Mouse (Mus musculus) right cerebral cortex, postnatal 36 days (tissue): ENCODE measurements around the gene Peli1.
"Not testable (repeated sequence)": the region's sequence is repeated elsewhere in the genome, so short reads cannot be mapped to it uniquely, and the experiment has no call there.

Experiments used
- DNase-seq, 2 experiments: peaks; one replicate each; pipeline ENCODE4 v3.0.0; 2022; ENCODE audit warnings: low spot score in 2 of 2, mixed read lengths in 1 of 2

The Peli1 gene

GRCm38 (mm10) chr11:21151672-21152071 lies 60.6 kb downstream of the Peli1 start:
- DNase-seq: no peak

- no peak for DNase-seq
Observed at GRCm38 (mm10) chr11:21153111-21153510, 62.0 kb downstream of the Peli1 start.

- DNase-seq: no peak
Observed at GRCm38 (mm10) chr11:21157595-21157994, 66.5 kb downstream of the Peli1 start.

GRCm38 (mm10) chr11:21162093-21162492 lies 71.0 kb downstream of the Peli1 start:
- DNase-seq: peak in 1 of 2 experiments; percentile 39

DNA sequence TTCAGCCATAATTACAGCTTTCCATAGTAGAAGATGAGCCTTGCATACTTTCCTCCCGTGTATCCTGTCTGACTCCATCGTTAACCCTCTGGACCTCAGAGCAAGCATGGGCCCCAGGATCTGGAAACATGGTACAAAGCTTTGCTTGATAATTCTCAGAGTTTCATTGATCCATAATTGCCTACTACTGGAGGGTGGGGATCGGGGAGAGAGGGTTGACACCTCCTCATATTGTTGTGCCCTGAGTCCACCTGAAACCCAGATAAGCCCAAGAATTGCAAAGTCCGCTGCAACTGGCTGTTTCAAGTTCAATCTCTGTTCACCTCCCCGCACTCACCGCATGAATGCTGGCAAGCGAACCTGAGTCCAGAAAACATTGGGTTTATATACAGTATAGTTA lies 72.1 kb downstream of the Peli1 start:
- no peak for DNase-seq

- DNase-seq: peak in 1 of 2 experiments; percentile 45
Observed at GRCm38 (mm10) chr11:21163673-21164072, 72.6 kb downstream of the Peli1 start.

GRCm38 (mm10) chr11:21164312-21164993 lies 73.4 kb downstream of the Peli1 start:
- DNase-seq: no peak

DNA sequence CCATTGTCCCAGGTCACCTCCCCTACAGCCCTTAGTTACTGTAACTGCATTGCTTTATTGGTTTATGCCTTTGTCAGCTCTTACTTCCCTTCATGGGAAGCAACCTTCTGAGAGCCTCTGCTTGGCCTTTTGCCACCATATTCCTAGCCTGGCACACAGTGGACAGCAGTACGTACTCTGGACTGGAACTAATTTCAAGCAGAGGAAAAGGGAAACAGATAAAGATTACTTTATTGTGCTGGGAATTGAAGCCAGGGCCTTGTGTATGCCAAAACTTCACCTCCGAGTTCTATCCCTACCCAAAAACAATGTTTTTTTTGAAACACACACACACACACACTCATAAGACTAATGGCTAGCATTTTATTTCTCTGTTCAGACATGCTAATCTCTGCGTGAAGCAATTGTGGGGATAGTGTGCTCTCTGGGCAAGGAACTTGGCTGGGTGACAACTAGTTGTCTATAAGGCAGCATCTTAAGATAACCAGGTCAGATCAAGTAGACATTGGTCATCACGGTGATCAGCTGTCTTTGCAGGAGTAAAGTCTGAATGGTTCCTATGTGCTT lies 74.0 kb downstream of the Peli1 start:
- no peak for DNase-seq

GRCm38 (mm10) chr11:21166495-21167096 lies 75.5 kb downstream of the Peli1 start:
- DNase-seq: no peak

DNA sequence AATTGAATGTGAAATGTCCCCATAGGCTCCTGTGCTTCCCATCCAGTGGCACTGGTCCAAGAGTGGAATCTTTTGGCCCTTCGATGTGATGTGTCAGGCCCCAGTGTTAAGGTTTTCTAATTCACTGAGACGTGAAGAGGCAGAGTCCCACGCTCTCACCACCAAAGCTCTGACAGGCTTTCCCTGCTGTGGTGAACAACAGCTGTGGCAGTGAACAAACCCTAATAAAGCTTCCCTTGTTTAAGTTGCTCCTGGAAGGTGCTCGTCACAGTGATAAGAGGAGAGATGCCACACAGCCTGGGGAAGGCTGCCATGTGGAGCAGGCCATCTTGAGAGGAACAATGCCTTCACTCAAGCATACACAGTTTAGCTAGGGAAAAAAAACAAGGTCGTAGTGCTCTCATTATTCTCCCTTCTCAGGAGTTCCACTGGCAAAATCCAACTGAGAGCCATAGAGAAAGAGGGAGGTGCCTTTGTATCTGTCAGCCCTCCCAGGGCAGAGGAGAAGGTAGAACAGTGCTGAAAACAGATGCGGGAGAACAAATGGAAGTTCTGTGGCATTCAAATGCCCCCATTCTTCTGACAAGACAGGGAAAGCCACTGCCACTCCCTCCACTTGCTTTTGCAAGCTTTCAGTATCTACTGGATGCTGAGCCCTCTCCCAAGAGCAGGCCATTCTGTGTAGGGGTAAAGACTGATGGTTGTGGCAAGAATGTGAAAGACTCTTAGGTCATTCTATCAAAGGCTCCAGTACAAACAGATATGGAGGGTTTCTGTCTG lies 77.9 kb downstream of the Peli1 start:
- no peak for DNase-seq

- DNase-seq: not testable (repeated sequence)
Observed at GRCm38 (mm10) chr11:21169608-21169860, 78.4 kb downstream of the Peli1 start.

DNA sequence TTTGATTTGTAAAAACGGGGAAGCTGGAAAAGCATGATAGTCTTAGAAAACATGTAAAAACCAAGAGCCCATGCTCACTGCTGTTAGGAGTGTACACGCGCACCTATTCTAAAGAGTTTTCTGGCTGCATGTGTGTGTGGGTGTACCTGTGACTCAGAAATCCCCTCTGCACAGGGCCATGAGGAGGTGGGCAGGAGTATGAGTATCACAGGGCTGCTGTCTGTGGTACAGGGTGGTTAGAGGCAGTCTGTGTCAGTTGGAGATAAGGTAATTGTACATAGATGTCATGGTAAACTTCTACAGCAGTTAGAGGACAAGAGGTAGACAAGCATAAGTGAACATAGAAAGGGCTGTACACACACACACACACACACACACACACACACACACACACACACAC lies 81.2 kb downstream of the Peli1 start:
- no peak for DNase-seq

DNA sequence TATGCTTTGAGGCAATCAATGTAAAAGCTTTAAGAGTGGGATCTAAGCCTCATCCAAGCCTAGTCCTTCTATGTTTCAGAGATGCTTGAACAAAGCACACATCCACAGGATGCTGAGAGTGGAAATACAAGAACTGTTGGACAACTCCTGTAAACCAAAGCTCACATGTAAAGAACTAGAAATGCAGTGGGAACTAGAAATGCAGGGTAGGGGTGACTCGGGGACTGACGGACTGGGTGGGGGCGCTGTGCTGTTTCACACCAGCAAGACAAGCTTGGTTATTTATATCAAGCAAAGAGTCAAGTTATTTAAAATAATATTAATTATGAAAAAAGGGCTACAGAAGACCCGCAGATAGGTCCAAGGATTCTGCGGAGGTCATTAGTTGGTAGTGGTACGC lies 82.8 kb downstream of the Peli1 start:
- DNase-seq: no peak

- peak in 1 of 2 experiments; percentile 20 for DNase-seq
Observed at GRCm38 (mm10) chr11:21174396-21174795, 83.3 kb downstream of the Peli1 start.

GRCm38 (mm10) chr11:21175063-21175462 lies 84.0 kb downstream of the Peli1 start:
- no peak for DNase-seq

DNA sequence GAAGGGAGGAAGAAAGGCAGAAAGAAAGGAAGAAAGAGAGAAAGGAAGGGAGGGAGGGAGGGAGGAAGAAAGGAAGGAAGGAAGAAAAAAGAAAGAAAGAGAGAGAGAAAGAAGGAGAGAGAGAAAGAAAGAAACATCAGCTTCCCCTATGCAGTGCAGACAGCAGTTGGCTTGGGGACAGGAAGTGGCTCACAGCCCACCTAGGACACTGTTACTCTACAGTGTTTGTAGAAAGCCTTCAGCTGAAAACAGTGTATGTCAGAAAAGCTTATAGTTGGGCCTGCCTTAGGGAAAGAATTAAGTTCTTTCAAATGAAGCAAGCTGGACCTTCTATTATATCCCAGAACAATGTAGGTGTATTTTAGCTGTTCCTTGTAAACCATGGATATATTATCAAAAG lies 85.4 kb downstream of the Peli1 start:
- DNase-seq: no peak

GRCm38 (mm10) chr11:21178343-21178742 lies 87.3 kb downstream of the Peli1 start:
- no peak for DNase-seq

DNA sequence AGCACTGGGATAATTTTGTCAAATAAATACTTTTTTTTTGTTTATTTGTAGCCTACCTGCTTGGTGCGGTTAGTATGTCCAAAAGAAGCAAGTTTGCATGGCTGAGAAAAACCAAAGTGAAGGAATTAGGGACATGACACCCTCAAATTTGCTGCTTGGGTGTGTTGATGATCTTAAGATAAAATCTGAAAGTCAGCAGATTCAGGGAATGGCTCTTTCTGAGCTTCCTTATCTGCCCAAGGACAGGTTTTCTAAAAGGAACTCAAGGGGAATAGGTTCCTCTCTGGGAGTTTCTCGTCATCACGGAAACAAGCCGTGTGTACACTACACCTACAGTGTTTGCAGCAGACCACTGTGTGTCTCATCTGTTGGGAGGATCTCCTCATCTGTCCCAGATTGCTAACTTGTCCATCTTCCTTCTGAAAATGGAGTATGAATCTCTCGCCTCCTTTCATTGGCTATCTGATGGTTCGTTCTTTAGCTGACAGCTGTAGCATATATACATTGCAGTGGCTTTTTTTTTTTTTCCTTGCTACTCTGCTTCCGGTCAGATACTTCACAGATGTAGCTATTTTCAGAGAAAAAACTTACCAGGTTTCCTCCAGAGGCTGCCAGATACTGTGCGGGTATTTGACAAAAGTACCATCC lies 88.0 kb downstream of the Peli1 start:
- DNase-seq: no peak

GRCm38 (mm10) chr11:21179873-21180272 lies 88.8 kb downstream of the Peli1 start:
- not testable (repeated sequence) for DNase-seq

GRCm38 (mm10) chr11:21180650-21181049 lies 89.6 kb downstream of the Peli1 start:
- no peak for DNase-seq

GRCm38 (mm10) chr11:21181616-21182015 lies 90.5 kb downstream of the Peli1 start:
- no peak for DNase-seq

- no peak for DNase-seq
Observed at GRCm38 (mm10) chr11:21182709-21183108, 91.6 kb downstream of the Peli1 start.
